Mouse (Mus musculus) heart, adult 9 months (tissue): ENCODE data around the gene Dzip1.
A peak's percentile ranks its signal among the peaks of the same experiment; 100 is the strongest.

Experiments
- DNase-seq, 2 experiments: peaks; one replicate each; pipeline ENCODE4 v3.0.0; 2022; ENCODE audit warnings: low spot score in 2 of 2

The Dzip1 gene

GRCm38 (mm10) chr14:118922667-118923184 lies 2.5 kb downstream of the Dzip1 start:
- DNase-seq = no peak

DNA sequence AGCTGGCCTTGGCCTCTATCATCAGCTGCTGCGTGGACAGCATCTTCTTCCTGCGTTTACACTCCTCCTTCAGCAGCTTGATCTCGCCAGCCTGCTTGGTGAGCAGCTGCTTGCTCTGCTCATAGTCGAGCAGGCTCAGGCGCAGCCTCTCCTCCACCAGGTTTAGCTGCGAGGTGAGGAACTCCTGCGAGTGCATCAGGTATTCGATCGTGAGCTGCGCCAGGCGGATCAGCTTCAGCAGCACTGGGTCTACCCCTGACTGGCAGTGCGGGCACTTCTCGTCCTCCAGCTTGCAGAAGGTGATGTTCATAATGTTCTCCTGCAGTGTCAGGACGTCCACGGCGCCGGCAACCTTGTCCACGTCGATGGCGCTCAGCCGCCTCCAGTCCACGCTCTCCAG lies 3.0 kb downstream of the Dzip1 start:
- DNase-seq = no peak

DNA sequence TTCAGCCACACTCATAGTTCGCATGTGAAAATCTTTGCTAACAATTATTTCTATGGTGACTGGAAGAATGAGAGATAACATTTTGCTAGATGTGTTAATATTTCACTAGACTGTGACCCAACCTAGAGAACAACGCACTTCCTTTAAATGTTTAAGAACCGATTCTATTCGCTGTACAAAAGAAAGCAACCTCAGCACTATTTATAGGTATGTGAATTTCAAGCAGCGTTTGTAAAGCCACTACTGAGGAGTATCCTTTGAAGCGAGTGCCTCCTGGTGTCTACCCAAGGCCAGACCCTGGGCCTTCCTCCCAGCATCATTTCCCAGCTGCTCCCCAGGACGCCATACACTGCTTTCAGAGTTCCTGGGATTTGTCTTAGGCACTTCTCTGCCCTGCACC lies 4.6 kb downstream of the Dzip1 start:
- no peak for DNase-seq

- DNase-seq = no peak
Observed at GRCm38 (mm10) chr14:118919025-118919424, 6.2 kb downstream of the Dzip1 start.

DNA sequence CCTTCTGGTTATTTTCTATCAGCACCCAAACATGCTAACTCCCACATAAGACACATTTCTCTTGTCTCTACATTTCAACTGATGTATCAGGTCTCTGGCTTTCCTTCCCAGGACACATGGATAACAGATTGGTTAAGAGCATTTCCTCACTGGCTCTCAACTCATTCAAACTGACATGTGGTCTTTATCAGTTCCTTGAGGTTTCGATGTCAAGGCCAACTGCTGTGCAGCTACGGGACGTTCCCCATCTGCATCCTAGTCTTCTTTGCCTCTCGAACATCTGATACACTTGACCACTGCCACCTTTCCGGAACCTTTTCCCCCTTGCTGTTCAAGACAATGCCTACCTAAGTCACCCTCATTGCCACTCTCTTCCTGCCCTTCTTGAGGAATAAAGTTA lies 11.6 kb downstream of the Dzip1 start:
- DNase-seq = no peak

DNA sequence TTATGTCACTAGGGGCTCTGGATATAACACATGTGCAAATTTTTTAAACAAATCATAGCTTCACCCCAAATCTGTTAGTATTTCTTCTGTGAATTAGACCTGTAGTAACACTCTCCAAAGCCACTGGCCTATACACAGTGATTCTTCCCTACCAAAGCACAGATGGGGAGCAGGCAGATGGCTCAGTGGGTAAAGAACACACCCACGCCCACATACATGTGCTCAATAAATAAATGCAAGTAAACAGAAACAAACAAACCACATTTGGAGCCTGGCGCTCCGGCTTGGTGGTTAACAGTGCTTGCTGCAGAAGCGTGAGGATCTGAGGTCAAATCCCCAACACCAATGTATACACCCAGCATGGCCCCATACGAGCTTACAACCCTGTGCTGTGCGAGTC lies 13.7 kb downstream of the Dzip1 start:
- no peak for DNase-seq

DNA sequence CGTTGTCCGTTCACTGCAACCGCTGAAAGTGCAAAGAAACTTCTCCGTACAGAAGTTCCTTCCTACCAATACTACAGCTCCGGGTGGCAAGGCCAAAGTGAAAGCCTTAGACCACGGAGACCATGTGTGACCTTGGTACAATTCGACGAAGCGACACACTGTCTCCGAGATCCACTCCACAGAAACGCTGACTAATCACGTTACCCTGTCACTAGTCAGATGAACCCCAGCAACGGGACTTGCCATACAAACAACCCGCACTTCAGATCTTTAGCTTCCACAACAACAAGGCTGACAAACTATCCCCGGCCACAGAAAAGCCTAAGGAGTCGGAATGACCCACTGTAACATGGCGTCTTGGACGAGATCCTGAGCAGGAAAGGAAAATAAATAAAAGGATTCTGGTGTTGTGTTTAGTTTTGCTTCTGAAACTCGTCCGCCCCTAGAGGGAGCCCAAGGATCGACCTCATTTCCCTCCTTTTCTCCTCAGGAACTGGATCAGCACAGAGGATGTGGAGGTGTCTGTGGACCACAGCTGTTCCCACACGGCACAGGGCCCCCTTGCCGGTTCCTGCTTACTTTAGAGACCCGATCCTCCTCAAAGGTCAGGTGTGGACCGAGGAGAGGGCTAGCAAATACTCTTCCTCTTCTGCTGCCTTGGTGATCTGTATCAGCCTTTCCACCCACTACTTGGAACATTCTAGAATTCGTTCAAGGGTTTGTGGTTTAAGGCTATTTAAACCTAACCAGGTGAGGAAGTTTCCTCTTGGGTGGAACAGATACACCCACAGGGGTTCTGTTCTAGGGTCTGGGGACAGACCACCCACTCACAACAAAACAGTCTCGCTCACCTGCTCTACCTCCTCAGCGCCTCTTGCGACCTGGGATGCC lies 14.7 kb downstream of the Dzip1 start:
- DNase-seq = peak; percentile 37 to 68

DNA sequence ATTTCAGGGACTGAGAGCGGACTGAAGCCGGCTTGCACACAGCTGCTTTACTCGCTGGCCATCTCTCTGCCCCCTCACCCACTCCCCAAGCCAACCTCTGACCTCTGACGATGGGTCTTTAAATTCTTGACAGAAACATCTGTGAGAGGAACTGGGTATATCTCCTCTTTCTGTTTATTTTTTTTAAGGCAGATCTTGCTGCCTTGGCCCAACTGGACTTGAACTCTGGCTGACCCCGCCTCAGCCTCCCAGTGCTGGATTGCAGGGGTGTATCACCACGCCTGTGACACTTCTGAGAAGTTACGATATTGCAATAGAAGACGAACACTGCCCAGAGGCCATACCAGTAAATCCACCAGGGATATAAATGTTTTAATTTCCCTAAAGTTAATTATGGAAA lies 15.4 kb downstream of the Dzip1 start:
- peak; percentile 24 to 37 for DNase-seq

DNA sequence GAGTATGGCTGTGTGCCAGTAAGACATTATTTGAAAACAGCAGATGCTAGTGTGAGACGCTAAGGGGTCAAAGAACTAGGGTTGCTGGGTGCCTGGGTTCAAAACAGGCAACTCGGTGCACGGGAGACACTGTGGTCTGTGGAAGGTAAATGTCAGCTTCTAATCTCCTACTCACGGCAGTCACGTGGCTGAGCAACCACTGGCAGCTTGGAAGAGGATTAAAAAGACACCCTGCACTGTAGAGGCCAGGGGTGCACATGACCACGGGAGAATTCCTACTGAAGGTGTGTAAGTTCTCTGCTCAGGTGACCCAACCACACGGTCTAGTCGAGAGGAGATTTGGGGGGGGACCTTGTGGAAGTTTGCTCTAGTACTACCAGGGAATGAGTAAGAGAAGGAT lies 17.7 kb downstream of the Dzip1 start:
- DNase-seq = no peak

- no peak for DNase-seq
Observed at GRCm38 (mm10) chr14:118903867-118904562, 21.2 kb downstream of the Dzip1 start.

DNA sequence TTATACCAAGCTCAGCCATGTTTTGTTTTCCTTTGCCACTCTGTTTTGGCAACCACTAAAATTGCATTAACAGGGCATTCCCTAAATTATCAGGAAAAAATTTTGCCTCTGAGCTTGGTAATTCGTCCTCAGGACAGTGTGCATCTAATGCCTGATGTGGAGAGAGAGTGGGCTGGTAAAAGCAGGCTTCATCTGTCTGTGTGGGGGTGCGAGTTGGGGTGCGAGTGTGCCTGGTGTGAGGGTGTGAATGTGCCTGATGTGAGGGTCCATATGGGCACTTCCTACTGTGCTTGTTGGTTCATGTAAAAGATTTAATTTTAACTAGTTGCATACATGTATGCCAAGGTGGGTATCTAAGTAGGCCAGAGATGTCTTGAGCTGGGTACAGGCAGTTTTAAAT lies 21.9 kb downstream of the Dzip1 start:
- no peak for DNase-seq

- no peak for DNase-seq
Observed at GRCm38 (mm10) chr14:118900911-118901310, 24.3 kb downstream of the Dzip1 start.

GRCm38 (mm10) chr14:118899940-118900339 lies 25.3 kb downstream of the Dzip1 start:
- DNase-seq = no peak

DNA sequence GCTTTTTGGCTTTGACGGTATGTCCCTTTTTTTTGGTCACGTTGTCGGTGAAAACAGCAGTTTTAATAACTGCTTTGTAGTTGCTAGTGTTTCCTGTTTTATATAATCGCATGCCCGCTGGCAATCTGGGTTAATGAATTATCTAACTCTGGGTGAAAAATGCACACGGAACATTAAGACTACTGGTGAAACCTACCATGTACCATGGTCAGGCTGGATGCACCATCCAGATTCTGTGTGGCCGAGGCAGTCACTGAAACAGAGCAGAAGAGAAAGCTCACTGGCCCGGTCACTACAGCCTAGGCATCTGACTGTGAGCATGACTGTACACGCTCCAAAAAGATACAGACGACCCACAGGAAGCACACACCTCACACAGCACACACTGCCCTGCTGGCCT lies 29.6 kb downstream of the Dzip1 start:
- DNase-seq = no peak

- no peak for DNase-seq
Observed at GRCm38 (mm10) chr14:118895228-118895627, 30.0 kb downstream of the Dzip1 start.

GRCm38 (mm10) chr14:118890101-118890500 lies 35.2 kb downstream of the Dzip1 start:
- DNase-seq = no peak

DNA sequence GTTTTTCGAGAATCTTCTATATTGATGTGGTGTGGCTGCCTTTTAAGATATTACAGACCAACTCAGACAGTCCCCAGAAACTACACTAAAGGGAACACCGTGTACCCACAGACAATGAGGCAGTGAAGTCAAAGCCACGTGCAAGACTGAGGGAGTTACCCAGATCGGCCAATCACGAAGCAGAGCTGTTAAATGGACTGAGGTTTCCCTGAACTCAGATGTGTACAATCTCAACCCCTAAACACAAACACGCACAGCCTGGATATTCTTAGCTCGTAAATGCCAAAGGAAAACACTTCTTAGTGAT lies 41.1 kb downstream of the Dzip1 start:
- DNase-seq = no peak

- no peak for DNase-seq
Observed at GRCm38 (mm10) chr14:118883344-118884249, 41.7 kb downstream of the Dzip1 start.

DNA sequence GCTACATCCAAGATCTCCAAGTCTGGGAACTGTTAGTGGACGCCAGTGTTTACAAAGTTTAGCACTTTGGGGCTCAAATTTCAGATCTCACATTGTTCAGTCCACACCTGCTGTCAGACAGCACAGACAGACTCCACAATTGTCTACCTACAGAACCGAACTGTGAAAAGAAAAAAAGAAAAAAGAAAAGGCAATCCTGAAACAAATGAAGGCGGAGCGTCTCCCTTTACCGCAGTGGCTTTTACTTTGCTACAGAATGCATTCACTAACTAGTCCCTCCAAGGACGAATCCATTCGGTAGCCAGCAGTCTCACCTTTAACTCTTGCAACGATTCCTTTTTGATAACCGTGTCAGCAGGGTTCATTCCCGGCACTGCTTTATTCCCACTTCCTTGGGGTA lies 44.6 kb downstream of the Dzip1 start:
- DNase-seq = no peak

- no peak for DNase-seq
Observed at GRCm38 (mm10) chr14:118878346-118878910, 46.8 kb downstream of the Dzip1 start.

DNA sequence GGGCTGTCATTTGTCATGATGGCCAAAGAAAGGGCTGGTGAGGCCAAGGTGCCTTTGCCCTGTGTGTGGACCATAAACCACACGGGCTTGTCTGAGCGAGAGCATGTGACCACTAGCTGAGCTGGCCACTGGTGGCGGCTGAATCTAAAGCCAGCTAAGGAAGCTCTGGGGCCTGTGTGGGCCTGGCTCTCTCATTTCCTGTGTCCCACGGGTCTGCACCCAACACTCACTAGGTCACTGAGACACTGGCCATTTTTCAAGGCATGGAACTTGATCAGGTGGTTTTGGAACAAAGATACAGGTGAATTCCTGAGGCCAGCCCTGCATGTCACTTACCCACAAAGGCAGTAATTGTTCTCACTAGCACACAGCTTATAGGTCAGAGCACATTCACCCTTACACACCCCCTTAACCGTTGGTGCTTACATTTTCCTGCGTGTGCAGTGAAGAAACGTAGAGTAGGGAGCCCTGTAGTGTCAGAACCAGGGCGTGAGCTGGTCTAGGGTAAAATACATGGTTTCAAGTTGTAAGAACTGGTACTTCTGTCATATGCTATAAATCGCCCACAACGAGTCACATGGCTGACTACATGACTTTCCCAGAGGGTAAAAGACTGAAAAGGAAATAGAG lies 50.4 kb downstream of the Dzip1 start:
- DNase-seq = no peak
